ENCODE assay signal across 8 mouse cellular contexts in genomic region chr7:132930055-132930454, GRCm38 (mm10). TPM values are rescaled to one million over a fixed set of nuclear protein-coding genes. Genes with fewer than 3 reads are reported as not detected.
DNase-seq lines count a peak whose midpoint lies in the region; ATAC-seq lines count a peak whose summit lies in the region.

No protein-coding gene starts in this region.

- peaks cover 7% of the 10 kb centered on the region for H3K4me1 ChIP-seq in kidney, embryonic 14.5 days (ENCODE audit: control insufficient read depth, insufficient read depth, low read length)
- H3K4me1 ChIP-seq in hindbrain, embryonic 13.5 days (replicated peaks): peaks cover 20% of the 10 kb centered on the region

- H3K36me3 ChIP-seq in kidney, embryonic 14.5 days (ENCODE audit: control insufficient read depth, insufficient read depth, low read length): no peaks in the 10 kb centered on the region
- no peaks in the 10 kb centered on the region for H3K36me3 ChIP-seq in hindbrain, embryonic 13.5 days

- no peak for ATAC-seq in kidney, embryonic 14.5 days (ENCODE audit: low FRiP score, low TSS enrichment)
- no peak for ATAC-seq in hindbrain, embryonic 13.5 days (ENCODE audit: low FRiP score)
- ATAC-seq in megakaryocyte progenitor cell, adult 5-6 weeks (replicated peaks; ENCODE audit: poor library complexity): peak; percentile 20; the same call in 1 of the 2 replicates

- H3K27ac ChIP-seq in kidney, embryonic 14.5 days (ENCODE audit: low read depth, low read length): no peak overlapping the region
- 0 out of 2 replicates have a peak overlapping the region, but pooled peaks have one; percentile 99 for H3K27ac ChIP-seq in hindbrain, embryonic 13.5 days

- 90% methylated on average over 5 of the region's 5 CpGs for WGBS in kidney, embryonic 14.5 days
- WGBS in hindbrain, embryonic 13.5 days: 92% methylated on average over 5 of the region's 5 CpGs

- peak overlapping the region; percentile 64 for H3K4me2 ChIP-seq in kidney, embryonic 14.5 days (replicated peaks; ENCODE audit: low read depth, low read length)
- H3K4me2 ChIP-seq in hindbrain, embryonic 13.5 days: peak overlapping the region; percentile 86

- H3K9ac ChIP-seq in kidney, embryonic 14.5 days (ENCODE audit: low read depth, low read length): peak overlapping the region; percentile 99; the same call in 1 of the 2 replicates
- H3K9ac ChIP-seq in hindbrain, embryonic 13.5 days: peak overlapping the region; percentile 98

- intact Hi-C loops in left cerebral cortex, postnatal 25 days (cut with DNase I): loop anchor here (5.0 kb wide), 1 partner anchor 707 kb away; the partner anchor contains the start of gene Edrf1

- H3K4me3 ChIP-seq in kidney, embryonic 14.5 days (ENCODE audit: low read length): peak overlapping the region; percentile 95
- H3K4me3 ChIP-seq in hindbrain, embryonic 13.5 days: peak overlapping the region; percentile 96

- no peaks in the 10 kb centered on the region for H3K9me3 ChIP-seq in kidney, embryonic 14.5 days (ENCODE audit: control insufficient read depth, low read length)
- no peaks in the 10 kb centered on the region for H3K9me3 ChIP-seq in hindbrain, embryonic 13.5 days

- no peaks in the 10 kb centered on the region for H3K27me3 ChIP-seq in kidney, embryonic 14.5 days (ENCODE audit: control insufficient read depth, insufficient read depth, low read length)
- H3K27me3 ChIP-seq in hindbrain, embryonic 13.5 days: no peaks in the 10 kb centered on the region

- DNase-seq in kidney, adult 18-20 months: no peak
- DNase-seq in R1 (ENCODE audit: low read depth, low spot score): peak; percentile 65
- DNase-seq in frontal cortex, postnatal 10 days (ENCODE audit: low spot score in 2 of 2): no peak
- no peak for DNase-seq in left cerebral cortex, postnatal 25 days (ENCODE audit: low spot score in 2 of 2)
- DNase-seq in cerebellum, adult 11 months: no peak

RNA-seq across cellular contexts. Expression of gene Zranb1, which starts 0.9 kb away (rescaled TPM):
- polyA plus RNA-seq in kidney, embryonic 14.5 days (2014; fragmentation: Nextera tagmentation; extraction: Ambion mirVana): 18.0 and 20.0 TPM in 2 replicates
- 20.3 and 20.6 TPM in 2 replicates for polyA plus RNA-seq in hindbrain, embryonic 13.5 days (2015; fragmentation: Nextera tagmentation; extraction: Ambion mirVana)
- 30.2 and 33.2 TPM in 2 replicates for total RNA-seq in megakaryocyte progenitor cell, adult 5-6 weeks (2015)
- 54.6 and 61.9 TPM in 2 replicates for total RNA-seq in megakaryocyte progenitor cell, adult 5-6 weeks (2017)
- total RNA-seq in left cerebral cortex, postnatal 25 days (2021): 10 to 100 TPM; 38.6 to 39.2 TPM
